Mouse (Mus musculus) limb, embryonic 14.5 days (tissue): ENCODE measurements around the gene Celf2. TPM values are rescaled to one million over a fixed set of nuclear protein-coding genes. Genes with fewer than 3 reads are reported as not detected.

ENCODE experiments used
- ATAC-seq: fragments of 200-750 bp; cut with Nextera tagmentation; 2 replicates; pipeline ENCODE4 v1.8.0; 2017; ENCODE audit warnings: low read depth, moderate number of reproducible peaks, moderate TSS enrichment; ENCODE audit not compliant: low FRiP score
- DNase-seq: peaks from one replicate; pipeline ENCODE4 v3.0.0-alpha.2; 2015; ENCODE audit warnings: low spot score
- H3K27ac ChIP-seq: fragments of 300-500 bp; sonication (generic); replicated peaks from 2 replicates; pipeline ENCODE4 v1.5.1; 2014; ENCODE audit warnings: low read depth, mild to moderate bottlenecking, low read length, moderate library complexity, mixed read lengths
- H3K27me3 ChIP-seq: fragments of 300-500 bp; sonication (generic); 2 replicates; pipeline ENCODE4 v1.6.1; 2014; ENCODE audit warnings: low read length, mixed read lengths; ENCODE audit not compliant: control insufficient read depth, insufficient read depth
- H3K36me3 ChIP-seq: fragments of 300-500 bp; sonication (generic); 2 replicates; pipeline ENCODE4 v1.6.1; 2014; ENCODE audit warnings: mild to moderate bottlenecking, low read length, moderate library complexity, mixed read lengths; ENCODE audit not compliant: control insufficient read depth, insufficient read depth
- H3K4me1 ChIP-seq: fragments of 300-500 bp; sonication (generic); 2 replicates; pipeline ENCODE4 v1.6.1; 2014; ENCODE audit warnings: antibody characterized with exemption, low read length, mixed read lengths; ENCODE audit not compliant: control insufficient read depth, insufficient read depth
- H3K4me2 ChIP-seq: fragments of 300-500 bp; sonication (generic); replicated peaks from 2 replicates; pipeline ENCODE4 v1.6.1; 2014; ENCODE audit warnings: low read depth, mild to moderate bottlenecking, low read length, moderate library complexity; ENCODE audit not compliant: severe bottlenecking
- H3K4me3 ChIP-seq: fragments of 300-500 bp; sonication (generic); replicated peaks from 2 replicates; pipeline ENCODE4 v1.5.1; 2014; ENCODE audit warnings: low read length
- H3K9ac ChIP-seq: fragments of 300-500 bp; sonication (generic); 2 replicates; pipeline ENCODE4 v1.6.1; 2014; ENCODE audit warnings: mild to moderate bottlenecking, low read depth, low read length, moderate library complexity; ENCODE audit not compliant: severe bottlenecking
- H3K9me3 ChIP-seq: fragments of 300-500 bp; sonication (generic); 2 replicates; pipeline ENCODE4 v1.6.1; 2016; ENCODE audit warnings: low read length; ENCODE audit not compliant: control insufficient read depth
- POLR2A ChIP-seq: fragments of 200-500 bp; IDR thresholded peaks from 2 replicates; pipeline ENCODE4 v1.8.0; 2012; ENCODE audit warnings: inconsistent platforms, mild to moderate bottlenecking, moderate library complexity, borderline replicate concordance; ENCODE audit not compliant: insufficient read depth, insufficient read length; ENCODE audit errors: extremely low read depth
- WGBS: fragments of 180-500 bp; shearing (Covaris S2); extraction: QIAGEN DNeasy Blood & Tissue Kit; methylation state at CpG from one replicate; pipeline ENCODE4 v1.1.7; 2014; 5-methylcytosine and 5-hydroxymethylcytosine counted together
- polyA plus RNA-seq, 2 experiments: library from polyadenylated mRNA; depleted of rRNA in 1 of 2; stranded (reverse) in 1 of 2; unstranded in 1 of 2; fragments of >200 nt; fragmentation: Nextera tagmentation in 1 of 2; extraction: Ambion mirVana in 1 of 2; gene quantifications; 2 replicates each; pipeline versions ENCODE4 v1.2.1 to v1.2.3; 2012 to 2014

Gene Celf2
- polyA plus RNA-seq, 2 experiments = 55.3 to 75.1 TPM

DNA sequence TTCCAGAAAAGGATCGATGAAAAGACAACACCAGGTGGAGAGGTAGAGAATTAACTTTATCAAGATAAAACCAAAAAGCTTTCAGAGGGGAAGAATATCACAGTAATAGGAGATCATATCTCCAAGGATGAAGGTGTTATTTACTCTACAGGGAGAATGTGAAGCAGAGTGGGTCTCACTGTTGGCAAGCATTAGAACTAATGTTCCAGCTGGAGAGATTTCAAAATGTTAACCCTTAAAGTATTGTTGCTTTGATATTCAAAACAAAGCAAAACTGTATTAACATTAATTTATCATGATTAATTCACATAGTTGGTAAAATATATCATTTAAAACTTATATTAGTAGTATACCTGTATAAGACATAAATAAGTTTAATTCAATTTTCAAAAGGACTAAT lies 700.6 kb downstream of the Celf2 start:
- Histone ChIP-seq H3K27ac (no peak overlapping the region), H3K27me3 (no peaks in the 10 kb centered on the region), H3K4me1 (no peaks in the 10 kb centered on the region), H3K4me3 (no peak overlapping the region), H3K9ac (no peak overlapping the region), H3K9me3 (0 out of 2 replicates have a peak, but pooled peaks cover 4% of the 10 kb centered on the region), H3K4me2 (no peak overlapping the region), H3K36me3 (no peaks in the 10 kb centered on the region)
- DNase-seq (no peak), ATAC-seq (no peak)
- 91% methylated on average over 1 of the region's 1 CpGs for WGBS
- TF ChIP-seq POLR2A = no peak

GRCm38 (mm10) chr2:6796754-6797153 lies 712.6 kb downstream of the Celf2 start:
- Histone ChIP-seq H3K4me2 (no peak overlapping the region), H3K9me3 (no peaks in the 10 kb centered on the region), H3K4me3 (no peak overlapping the region), H3K36me3 (no peaks in the 10 kb centered on the region), H3K27ac (no peak overlapping the region), H3K9ac (no peak overlapping the region), H3K4me1 (peaks cover 3% of the 10 kb centered on the region; the same call in 1 of the 2 replicates), H3K27me3 (no peaks in the 10 kb centered on the region)
- no peak for ATAC-seq
- TF ChIP-seq POLR2A = no peak
- DNase-seq = no peak
- 86% methylated on average over 5 of the region's 5 CpGs for WGBS

- no peaks in the 10 kb centered on the region for H3K27me3 ChIP-seq
- H3K4me1 ChIP-seq = peaks cover 3% of the 10 kb centered on the region; the same call in 1 of the 2 replicates
- 74% methylated on average over 5 of the region's 5 CpGs for WGBS
- H3K9ac ChIP-seq = no peak overlapping the region
- no peaks in the 10 kb centered on the region for H3K9me3 ChIP-seq
- no peak overlapping the region for H3K27ac ChIP-seq
- no peak for TF ChIP-seq POLR2A
- no peak for DNase-seq
- ATAC-seq = no peak
- no peak overlapping the region for H3K4me3 ChIP-seq
- no peaks in the 10 kb centered on the region for H3K36me3 ChIP-seq
- H3K4me2 ChIP-seq = no peak overlapping the region
Observed at GRCm38 (mm10) chr2:6795995-6796588, 713.3 kb downstream of the Celf2 start.

GRCm38 (mm10) chr2:6794858-6795257 lies 714.5 kb downstream of the Celf2 start:
- no peak for TF ChIP-seq POLR2A
- DNase-seq (no peak), ATAC-seq (no peak)
- no peak overlapping the region for H3K4me3 ChIP-seq
- peaks cover 3% of the 10 kb centered on the region; the same call in 1 of the 2 replicates for H3K4me1 ChIP-seq
- H3K36me3 ChIP-seq = no peaks in the 10 kb centered on the region
- WGBS = 70% methylated on average over 7 of the region's 7 CpGs
- H3K9me3 ChIP-seq = no peaks in the 10 kb centered on the region
- H3K9ac ChIP-seq = no peak overlapping the region
- H3K27me3 ChIP-seq = no peaks in the 10 kb centered on the region
- no peak overlapping the region for H3K4me2 ChIP-seq
- H3K27ac ChIP-seq = no peak overlapping the region

DNA sequence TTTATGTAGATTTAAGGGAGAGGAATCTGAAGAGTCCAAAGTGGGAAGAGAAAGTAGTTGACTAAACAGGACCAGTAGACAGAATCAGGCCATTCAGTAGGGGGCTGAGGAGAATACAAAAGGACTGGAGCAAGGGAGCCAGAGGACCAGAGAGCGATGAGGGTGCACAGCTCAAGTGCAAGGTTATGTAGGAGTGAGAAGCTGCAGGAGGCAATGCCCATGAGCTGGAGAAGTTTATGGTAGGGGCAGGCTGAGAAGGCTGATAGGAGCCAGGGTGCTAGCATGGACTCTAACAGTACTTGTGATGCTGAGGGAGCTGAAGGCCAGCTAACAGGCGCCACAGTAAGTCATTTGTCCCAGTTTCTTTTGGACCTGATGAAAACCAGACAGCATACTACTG lies 718.5 kb downstream of the Celf2 start:
- H3K36me3 ChIP-seq = no peaks in the 10 kb centered on the region
- no peaks in the 10 kb centered on the region for H3K9me3 ChIP-seq
- ATAC-seq = no peak
- no peak overlapping the region for H3K9ac ChIP-seq
- peaks cover under 1% of the 10 kb centered on the region; the same call in 1 of the 2 replicates for H3K4me1 ChIP-seq
- no peak overlapping the region for H3K4me2 ChIP-seq
- TF ChIP-seq POLR2A = no peak
- no peaks in the 10 kb centered on the region for H3K27me3 ChIP-seq
- no peak for DNase-seq
- WGBS = 88% methylated on average over 2 of the region's 2 CpGs
- no peak overlapping the region for H3K4me3 ChIP-seq
- no peak overlapping the region for H3K27ac ChIP-seq
